Mouse (Mus musculus): ENCODE data around the gene Ncf2. TPM values are rescaled to one million over a fixed set of nuclear protein-coding genes. Genes with fewer than 3 reads are reported as not detected.
A peak's percentile ranks its signal among the peaks of the same experiment; 100 is the strongest.

Ncf2 gene
- 2.5 and 2.6 TPM in 2 replicates for polyA plus RNA-seq (2014; fragmentation: Nextera tagmentation; extraction: Ambion mirVana)

DNA sequence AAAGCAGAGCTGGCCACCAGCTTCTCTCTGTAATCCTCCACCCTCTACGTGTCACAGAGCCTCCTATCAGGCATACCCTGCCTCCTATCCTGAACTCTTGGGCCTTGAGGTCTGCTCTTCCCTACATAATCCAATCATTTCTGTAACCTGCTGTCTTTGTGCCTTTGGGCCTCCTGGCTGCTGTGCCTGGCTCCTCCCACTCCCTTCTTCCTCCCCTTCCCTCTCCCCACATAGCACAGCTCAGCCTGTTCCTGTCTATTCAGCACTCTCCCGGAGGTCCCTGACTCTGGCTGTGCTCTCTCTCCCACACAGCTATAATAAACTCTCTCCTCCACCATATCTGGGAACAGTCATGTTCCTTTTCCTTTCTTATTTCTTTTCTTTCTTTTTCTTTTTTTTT lies at the start of gene Ncf2:
Gene Ncf2 (plus strand): TSS at position 298 of the 400 bp plus-strand sequence.
- no peaks in the 10 kb centered on the region for H3K4me1 ChIP-seq (ENCODE audit: control insufficient read depth, insufficient read depth, low read length)
- ATAC-seq (replicated peaks; ENCODE audit: insufficient number of reproducible peaks, low FRiP score, low TSS enrichment, low read depth): peak; percentile 84
- no peaks in the 10 kb centered on the region for H3K9me3 ChIP-seq (replicated peaks; ENCODE audit: control insufficient read depth, low read length)
- 7% methylated on average over 2 of the region's 2 CpGs for WGBS
- peak; percentile 37 for DNase-seq (ENCODE audit: low spot score)
- H3K27me3 ChIP-seq (ENCODE audit: control insufficient read depth, insufficient read depth, low read length): no peaks in the 10 kb centered on the region
- H3K36me3 ChIP-seq (replicated peaks; ENCODE audit: control insufficient read depth, insufficient read depth, low read depth, low read length): no peaks in the 10 kb centered on the region
- no peak within 1 kb of the TSS for H3K27ac ChIP-seq (replicated peaks; ENCODE audit: low read depth, low read length)
- H3K4me2 ChIP-seq (ENCODE audit: low read depth, low read length): no peak within 1 kb of the TSS
- no peak within 1 kb of the TSS for H3K9ac ChIP-seq (replicated peaks; ENCODE audit: low read length)
- no peak within 1 kb of the TSS for H3K4me3 ChIP-seq (ENCODE audit: low read depth, low read length)

DNA sequence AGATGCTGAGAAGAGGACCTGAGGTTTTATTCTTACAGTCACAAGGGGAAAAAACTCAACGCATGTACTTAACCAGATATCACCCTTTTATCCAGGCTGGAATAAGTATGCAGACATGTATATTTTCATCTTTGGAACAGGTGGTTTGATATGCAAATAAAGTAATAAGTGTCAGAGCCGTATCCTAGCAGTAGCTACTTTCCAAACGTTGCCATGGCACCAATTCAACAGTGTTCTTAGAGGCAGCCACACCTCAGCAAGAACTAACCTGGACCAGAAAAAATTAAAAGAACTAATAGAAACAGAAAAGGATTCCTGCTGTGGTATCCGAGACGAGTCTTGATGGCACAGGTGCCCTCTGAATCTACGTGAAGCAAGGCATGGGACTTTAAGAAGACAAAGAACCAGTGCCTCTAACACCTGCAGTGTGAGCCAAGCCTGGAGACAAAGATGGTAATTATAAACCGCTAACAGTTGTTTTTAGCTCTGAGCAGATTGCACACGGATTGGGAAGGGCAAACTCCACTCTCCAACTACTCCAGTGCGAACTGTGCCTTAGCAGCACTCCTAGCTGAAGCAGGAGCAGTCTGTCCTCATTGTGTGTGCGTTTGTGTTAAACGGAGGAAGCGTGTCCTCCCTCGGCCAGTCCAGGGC lies 49.6 kb upstream of the Ncf2 start, which contains the start of gene Apobec4:
Gene Apobec4 (plus strand): TSS at position 240 of the 654 bp plus-strand sequence.
- Histone ChIP-seq H3K36me3 (replicated peaks; ENCODE audit: control insufficient read depth, insufficient read depth, low read depth, low read length) (no peaks in the 10 kb centered on the region), H3K4me3 (ENCODE audit: low read depth, low read length) (no peak within 1 kb of the TSS), H3K27me3 (ENCODE audit: control insufficient read depth, insufficient read depth, low read length) (no peaks in the 10 kb centered on the region), H3K4me2 (ENCODE audit: low read depth, low read length) (no peak within 1 kb of the TSS), H3K9ac (replicated peaks; ENCODE audit: low read length) (no peak within 1 kb of the TSS), H3K4me1 (ENCODE audit: control insufficient read depth, insufficient read depth, low read length) (no peaks in the 10 kb centered on the region), H3K9me3 (replicated peaks; ENCODE audit: control insufficient read depth, low read length) (no peaks in the 10 kb centered on the region), H3K27ac (replicated peaks; ENCODE audit: low read depth, low read length) (no peak within 1 kb of the TSS)
- WGBS: 75% methylated on average over 13 of the region's 13 CpGs
- ATAC-seq (replicated peaks; ENCODE audit: insufficient number of reproducible peaks, low FRiP score, low TSS enrichment, low read depth) (no peak), DNase-seq (ENCODE audit: low spot score) (no peak)

DNA sequence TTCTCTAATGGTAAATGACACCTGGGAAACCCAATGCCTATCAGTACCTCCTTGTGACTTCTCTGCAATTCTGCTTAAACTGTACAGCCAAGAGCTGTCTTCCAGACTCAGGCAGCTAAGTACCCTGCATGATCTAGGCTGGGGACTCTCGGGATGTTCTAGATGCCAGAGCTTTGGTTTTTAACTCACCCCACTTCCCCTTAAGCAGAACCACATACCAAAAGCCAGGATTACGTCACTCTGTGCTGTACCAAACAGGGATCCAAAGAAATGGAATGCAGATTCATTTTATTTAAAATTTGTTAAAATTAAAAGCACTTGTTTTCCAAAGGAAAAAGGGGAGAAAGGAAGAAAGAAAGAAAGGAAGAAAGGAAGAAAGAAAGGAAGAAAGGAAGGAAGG lies 38.2 kb upstream of the Ncf2 start:
- H3K4me3 ChIP-seq (ENCODE audit: low read depth, low read length): no peak overlapping the region
- no peak for DNase-seq (ENCODE audit: low spot score)
- no peaks in the 10 kb centered on the region for H3K27me3 ChIP-seq (ENCODE audit: control insufficient read depth, insufficient read depth, low read length)
- H3K9me3 ChIP-seq (replicated peaks; ENCODE audit: control insufficient read depth, low read length): no peaks in the 10 kb centered on the region
- H3K9ac ChIP-seq (replicated peaks; ENCODE audit: low read length): no peak overlapping the region
- H3K4me1 ChIP-seq (ENCODE audit: control insufficient read depth, insufficient read depth, low read length): no peaks in the 10 kb centered on the region
- no peak for ATAC-seq (replicated peaks; ENCODE audit: insufficient number of reproducible peaks, low FRiP score, low TSS enrichment, low read depth)
- no peaks in the 10 kb centered on the region for H3K36me3 ChIP-seq (replicated peaks; ENCODE audit: control insufficient read depth, insufficient read depth, low read depth, low read length)
- H3K4me2 ChIP-seq (ENCODE audit: low read depth, low read length): no peak overlapping the region
- 85% methylated on average over 2 of the region's 2 CpGs for WGBS
- H3K27ac ChIP-seq (replicated peaks; ENCODE audit: low read depth, low read length): no peak overlapping the region

DNA sequence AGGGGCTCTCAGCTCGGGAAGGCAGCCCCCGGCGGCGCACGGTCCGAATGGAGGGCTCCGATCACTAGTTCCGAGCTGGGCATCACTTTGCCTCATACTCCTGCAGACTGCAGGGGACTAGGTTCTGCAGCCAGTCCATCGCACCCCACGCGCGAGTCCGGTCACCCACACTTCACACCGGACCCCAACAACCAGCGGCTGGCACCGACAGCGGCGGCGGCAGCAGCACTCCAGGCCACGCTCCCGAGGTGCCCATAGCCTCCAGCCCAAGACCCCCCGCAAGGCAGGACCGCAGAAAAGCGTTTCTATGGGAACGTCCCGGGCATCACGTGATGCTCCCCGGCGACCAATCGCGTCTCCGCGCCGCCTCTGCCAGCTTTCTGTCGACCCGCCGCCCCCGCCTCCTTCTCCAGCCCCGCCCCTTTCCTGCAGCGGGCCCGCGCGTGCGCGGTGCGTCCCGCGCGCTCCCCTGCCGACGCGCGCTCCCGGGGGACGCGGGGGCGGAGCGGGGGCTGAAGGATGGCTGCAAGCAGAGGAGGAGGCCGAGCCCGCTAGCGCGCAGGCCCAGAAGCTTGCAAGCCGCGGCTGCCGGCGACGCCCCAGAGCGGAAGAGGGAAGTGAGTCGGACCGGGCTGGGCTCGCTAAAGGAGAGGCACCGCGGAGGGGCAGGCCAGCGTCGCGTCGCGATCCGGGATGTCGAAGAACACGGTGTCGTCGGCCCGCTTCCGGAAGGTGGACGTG lies 33.8 kb upstream of the Ncf2 start, which contains the start of the genes Rgl1 and Arpc5:
Gene Rgl1 (minus strand): TSS at position 320 of the 741 bp plus-strand sequence.
Gene Arpc5 (plus strand): TSS at position 511 of the 741 bp plus-strand sequence.
- H3K36me3 ChIP-seq (replicated peaks; ENCODE audit: control insufficient read depth, insufficient read depth, low read depth, low read length): no peaks in the 10 kb centered on the region
- H3K27ac ChIP-seq (replicated peaks; ENCODE audit: low read depth, low read length): peak within 1 kb of the TSS; percentile 62
- peak; percentile 95 for DNase-seq (ENCODE audit: low spot score)
- H3K4me2 ChIP-seq (ENCODE audit: low read depth, low read length): peak within 1 kb of the TSS; percentile 97
- H3K4me3 ChIP-seq (ENCODE audit: low read depth, low read length): peak within 1 kb of the TSS; percentile 98
- no peaks in the 10 kb centered on the region for H3K9me3 ChIP-seq (replicated peaks; ENCODE audit: control insufficient read depth, low read length)
- WGBS: under 1% methylated on average over 68 of the region's 86 CpGs
- ATAC-seq (replicated peaks; ENCODE audit: insufficient number of reproducible peaks, low FRiP score, low TSS enrichment, low read depth): peak; percentile 97
- H3K4me1 ChIP-seq (ENCODE audit: control insufficient read depth, insufficient read depth, low read length): no peaks in the 10 kb centered on the region
- H3K27me3 ChIP-seq (ENCODE audit: control insufficient read depth, insufficient read depth, low read length): no peaks in the 10 kb centered on the region
- peak within 1 kb of the TSS; percentile 93 for H3K9ac ChIP-seq (replicated peaks; ENCODE audit: low read length)

DNA sequence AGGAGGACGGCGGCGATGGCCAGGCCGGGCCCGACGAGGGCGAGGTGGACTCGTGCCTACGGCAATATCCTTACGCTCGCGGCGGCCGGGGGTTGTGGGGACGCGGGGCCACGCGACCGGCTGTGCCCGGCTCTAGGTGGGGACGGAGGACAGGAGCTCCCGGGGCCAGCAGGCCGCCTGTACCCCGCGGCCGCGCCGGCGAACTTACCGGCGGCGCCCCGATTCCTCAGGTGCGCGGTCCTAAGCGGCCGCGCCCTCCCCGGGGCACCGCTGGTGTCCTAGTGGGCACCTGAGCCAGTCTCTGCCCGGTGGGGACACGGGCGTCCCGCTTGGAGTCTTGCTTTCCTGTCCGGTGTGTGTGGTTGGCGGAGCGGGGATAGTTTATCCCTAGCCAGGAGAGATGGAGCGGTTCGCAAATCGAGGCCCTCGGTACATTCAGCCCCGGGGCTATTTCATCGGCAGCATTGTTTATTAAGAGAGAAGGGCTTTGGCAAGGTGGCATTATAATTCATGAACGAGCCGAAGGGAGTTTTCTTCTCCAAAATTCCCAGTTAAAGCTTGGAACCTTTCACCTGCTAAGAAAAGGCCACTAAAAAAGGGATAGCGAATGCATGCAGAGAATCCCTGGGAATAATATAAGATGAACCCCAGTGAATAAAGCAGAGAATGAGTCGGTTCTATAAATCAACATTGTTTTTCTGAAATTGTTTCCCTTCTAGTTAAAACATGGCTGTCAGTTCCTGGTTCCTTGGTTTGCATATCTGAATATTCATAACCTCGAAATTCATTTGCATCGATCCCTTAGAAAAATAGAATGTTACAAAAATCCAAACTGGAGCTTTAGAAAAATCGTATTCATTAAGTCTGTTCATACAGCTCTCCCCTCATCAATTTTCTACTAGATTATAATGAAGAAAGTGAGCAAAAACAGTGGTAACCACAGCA lies 32.9 kb upstream of the Ncf2 start:
- H3K27ac ChIP-seq (replicated peaks; ENCODE audit: low read depth, low read length): peak overlapping the region; percentile 62
- peak overlapping the region; percentile 83 for H3K4me2 ChIP-seq (ENCODE audit: low read depth, low read length)
- peak; percentile 20 for DNase-seq (ENCODE audit: low spot score)
- H3K9me3 ChIP-seq (replicated peaks; ENCODE audit: control insufficient read depth, low read length): no peaks in the 10 kb centered on the region
- H3K27me3 ChIP-seq (ENCODE audit: control insufficient read depth, insufficient read depth, low read length): no peaks in the 10 kb centered on the region
- peak; percentile 68 for ATAC-seq (replicated peaks; ENCODE audit: insufficient number of reproducible peaks, low FRiP score, low TSS enrichment, low read depth)
- H3K4me1 ChIP-seq (ENCODE audit: control insufficient read depth, insufficient read depth, low read length): no peaks in the 10 kb centered on the region
- no peaks in the 10 kb centered on the region for H3K36me3 ChIP-seq (replicated peaks; ENCODE audit: control insufficient read depth, insufficient read depth, low read depth, low read length)
- WGBS: under 1% methylated on average over 60 of the region's 60 CpGs
- peak overlapping the region; percentile 93 for H3K9ac ChIP-seq (replicated peaks; ENCODE audit: low read length)
- H3K4me3 ChIP-seq (ENCODE audit: low read depth, low read length): peak overlapping the region; percentile 98

DNA sequence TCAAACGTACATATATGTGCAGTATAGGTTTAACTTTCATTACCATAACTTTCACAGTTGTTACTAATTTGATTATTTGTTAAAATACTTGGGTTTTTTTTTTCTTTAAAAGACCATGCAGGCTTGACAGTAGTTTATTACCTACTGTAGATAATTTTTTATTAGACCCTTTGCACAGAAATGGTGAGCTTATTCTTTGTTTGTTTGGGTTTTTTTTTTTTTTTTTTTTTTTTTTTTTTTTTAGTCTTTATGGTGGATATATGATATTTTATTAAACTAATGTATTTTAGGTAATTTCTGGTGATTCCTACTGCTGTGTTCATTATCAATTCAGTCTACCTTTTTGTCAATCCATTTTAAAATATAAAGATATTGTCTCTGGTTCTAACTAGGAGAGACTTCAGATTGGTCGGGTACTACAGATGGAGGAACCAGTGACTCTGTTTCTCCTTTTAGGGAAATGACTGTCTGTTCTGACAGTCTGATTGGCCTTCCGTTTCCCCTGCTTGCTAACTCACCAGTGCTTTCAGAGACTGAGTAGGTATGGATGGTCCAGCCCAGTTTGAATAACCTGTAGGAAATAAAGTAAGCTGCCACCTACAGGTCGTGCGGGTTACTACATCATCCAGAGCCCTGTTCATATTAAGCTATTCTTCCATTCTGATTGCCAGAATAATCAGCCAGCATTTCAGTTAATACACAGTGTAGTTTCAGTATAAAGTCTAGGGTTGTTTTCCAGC lies 32.1 kb upstream of the Ncf2 start:
- H3K4me1 ChIP-seq (ENCODE audit: control insufficient read depth, insufficient read depth, low read length): no peaks in the 10 kb centered on the region
- H3K9me3 ChIP-seq (replicated peaks; ENCODE audit: control insufficient read depth, low read length): no peaks in the 10 kb centered on the region
- peak; percentile 93 for DNase-seq (ENCODE audit: low spot score)
- WGBS: 8% methylated on average over 5 of the region's 5 CpGs
- H3K27me3 ChIP-seq (ENCODE audit: control insufficient read depth, insufficient read depth, low read length): no peaks in the 10 kb centered on the region
- ATAC-seq (replicated peaks; ENCODE audit: insufficient number of reproducible peaks, low FRiP score, low TSS enrichment, low read depth): no peak
- H3K9ac ChIP-seq (replicated peaks; ENCODE audit: low read length): no peak overlapping the region
- H3K27ac ChIP-seq (replicated peaks; ENCODE audit: low read depth, low read length): no peak overlapping the region
- H3K36me3 ChIP-seq (replicated peaks; ENCODE audit: control insufficient read depth, insufficient read depth, low read depth, low read length): no peaks in the 10 kb centered on the region; the same call in 1 of the 2 replicates
- no peak overlapping the region for H3K4me2 ChIP-seq (ENCODE audit: low read depth, low read length)
- no peak overlapping the region for H3K4me3 ChIP-seq (ENCODE audit: low read depth, low read length)

DNA sequence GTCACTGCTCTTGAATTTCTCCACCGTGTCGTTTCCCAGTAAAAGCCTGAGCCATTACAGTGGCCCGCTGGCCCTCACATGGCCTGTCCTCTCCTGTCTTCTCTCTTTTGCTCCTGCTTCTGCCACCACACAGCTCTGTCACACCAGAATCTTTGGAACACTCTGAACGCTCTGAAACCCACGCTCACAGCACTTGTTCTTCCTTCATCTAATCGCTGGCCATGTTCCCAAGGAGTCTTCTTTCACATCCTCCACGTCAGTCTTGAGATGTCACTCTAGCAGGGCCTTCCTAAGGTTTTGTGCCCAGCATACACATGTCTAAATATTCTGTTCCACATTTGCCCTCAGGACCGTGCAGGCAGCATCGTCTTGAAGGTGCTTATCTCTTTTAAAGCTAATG lies 29.0 kb upstream of the Ncf2 start:
- no peaks in the 10 kb centered on the region; the same call in 1 of the 2 replicates for H3K36me3 ChIP-seq (replicated peaks; ENCODE audit: control insufficient read depth, insufficient read depth, low read depth, low read length)
- no peak for ATAC-seq (replicated peaks; ENCODE audit: insufficient number of reproducible peaks, low FRiP score, low TSS enrichment, low read depth)

More for the DNA sequence above, 29.0 kb upstream of the Ncf2 start:
- Histone ChIP-seq H3K27me3 (ENCODE audit: control insufficient read depth, insufficient read depth, low read length) (no peaks in the 10 kb centered on the region), H3K4me3 (ENCODE audit: low read depth, low read length) (no peak overlapping the region), H3K9me3 (replicated peaks; ENCODE audit: control insufficient read depth, low read length) (no peaks in the 10 kb centered on the region), H3K27ac (replicated peaks; ENCODE audit: low read depth, low read length) (no peak overlapping the region), H3K4me1 (ENCODE audit: control insufficient read depth, insufficient read depth, low read length) (no peaks in the 10 kb centered on the region), H3K4me2 (ENCODE audit: low read depth, low read length) (no peak overlapping the region), H3K9ac (replicated peaks; ENCODE audit: low read length) (no peak overlapping the region)
- no peak for DNase-seq (ENCODE audit: low spot score)
- 91% methylated on average over 9 of the region's 9 CpGs for WGBS

Measured in embryonic facial prominence, embryonic 11.5 days (tissue).